Mouse (Mus musculus): ENCODE measurements around the gene Slc25a53.
"Not testable (repeated sequence)": the region's sequence is repeated elsewhere in the genome, so short reads cannot be mapped to it uniquely, and the experiment has no call there.

Gene Slc25a53

DNA sequence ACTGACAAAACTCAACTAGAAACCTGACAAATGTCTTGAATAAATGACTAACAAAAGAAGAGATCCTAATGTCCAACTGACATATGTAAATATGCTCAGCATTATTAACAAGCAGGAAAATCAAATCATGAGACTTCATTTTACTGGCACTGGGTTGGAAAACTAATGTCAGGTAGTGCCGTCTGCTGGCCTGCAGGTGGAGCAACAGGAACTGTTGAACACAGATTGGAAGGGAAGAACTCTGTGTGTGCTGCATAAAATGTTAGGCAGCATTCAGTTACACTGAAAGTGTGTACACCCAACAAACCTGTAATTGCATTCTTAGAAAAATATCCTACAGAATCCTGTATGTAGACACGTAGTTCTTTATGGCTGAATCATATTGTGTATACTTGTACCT is 78.4 kb downstream of the Slc25a53 start:
- DNase-seq, result peak; percentile 17 to 52

DNA sequence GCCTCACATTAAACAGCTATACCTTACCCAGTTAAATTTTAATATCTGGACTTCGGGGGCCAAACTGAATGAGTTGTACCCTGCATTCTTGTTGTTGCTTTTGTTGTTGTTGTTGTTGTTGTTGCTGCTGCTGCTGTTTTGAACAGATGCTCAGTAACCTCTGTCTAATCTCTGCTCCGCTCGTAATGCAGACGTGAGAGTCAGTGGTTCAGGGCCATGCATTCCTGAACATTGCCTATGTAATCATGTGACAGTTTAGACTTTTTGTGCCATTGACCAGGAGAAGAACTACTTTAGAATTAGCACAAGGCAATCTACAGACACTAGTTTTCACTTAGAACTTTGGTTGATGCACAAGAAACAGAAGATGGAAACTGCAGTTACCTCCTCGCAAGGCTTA is 79.8 kb downstream of the Slc25a53 start:
- DNase-seq, result not testable (repeated sequence)

DNA sequence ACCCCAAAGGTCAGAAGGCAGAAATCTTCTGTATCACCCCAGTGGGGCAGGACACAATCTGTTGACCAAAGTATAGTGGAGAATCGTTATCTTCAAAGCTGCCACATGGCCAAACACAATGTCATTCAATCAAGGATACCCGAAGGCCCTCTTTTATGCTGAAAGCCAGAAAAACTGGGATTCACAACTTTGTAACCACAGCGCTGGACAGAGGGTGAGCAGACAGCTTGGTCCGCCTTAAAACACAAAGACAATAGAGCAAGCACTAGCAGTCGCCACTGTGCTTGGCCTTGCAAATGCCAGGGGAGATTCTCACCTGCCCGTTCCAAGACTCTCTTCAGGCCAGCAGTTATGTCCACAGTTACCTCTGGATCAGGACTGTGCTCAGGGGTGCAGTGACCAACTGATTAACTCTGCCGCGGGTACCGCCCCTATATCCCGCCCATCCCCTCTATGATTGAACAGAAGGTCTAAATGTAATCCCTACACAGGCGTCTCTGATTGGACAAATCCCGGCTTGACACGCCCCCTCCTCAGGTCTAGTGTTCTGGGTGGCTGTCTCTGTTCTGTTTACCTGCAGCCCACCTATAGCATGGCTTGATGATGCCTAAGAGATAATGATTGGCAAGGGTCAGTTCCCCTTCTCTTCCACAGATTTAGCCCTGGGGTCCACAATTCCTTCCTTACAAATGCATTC is 80.4 kb downstream of the Slc25a53 start:
- DNase-seq, result peak; percentile 75 to 90

DNA sequence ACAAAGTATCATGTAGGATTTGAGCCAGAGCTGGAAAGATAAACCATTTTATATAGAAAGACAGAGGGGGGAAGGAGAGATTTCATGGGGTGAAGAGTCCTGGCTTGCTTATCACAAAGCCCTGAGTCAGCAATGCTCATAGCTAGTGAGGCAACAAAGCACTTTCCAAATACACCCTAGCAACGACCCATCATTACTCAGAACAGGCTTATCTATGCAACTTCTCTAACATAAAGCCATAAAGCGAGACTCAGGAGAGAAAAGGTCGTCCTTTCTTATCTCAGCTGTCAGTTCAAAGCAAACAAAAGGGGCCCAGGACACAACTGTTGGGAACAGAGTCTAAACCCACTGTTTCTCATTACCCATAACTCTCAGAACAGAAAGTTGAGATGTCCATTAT is 100.1 kb downstream of the Slc25a53 start:
- no peak for DNase-seq
